Mouse (Mus musculus) C2C12 (cell line): ENCODE data around the gene Stim1. TPM values are rescaled to one million over a fixed set of nuclear protein-coding genes. Genes with fewer than 3 reads are reported as not detected.
A peak's percentile ranks its signal among the peaks of the same experiment; 100 is the strongest.

Source experiments
- H3K27me3 ChIP-seq: one replicate; pipeline ENCODE4 v1.6.1; 2011; ENCODE audit not compliant: control insufficient read depth, insufficient read depth, insufficient read length
- H3K36me3 ChIP-seq: one replicate; pipeline ENCODE4 v1.6.1; 2011; ENCODE audit not compliant: control insufficient read depth, insufficient read depth
- H3K4me3 ChIP-seq: one replicate; pipeline ENCODE4 v1.5.1; 2011; ENCODE audit warnings: mild to moderate bottlenecking, control low read depth; ENCODE audit not compliant: poor library complexity, insufficient read depth, severe bottlenecking
- H3K79me2 ChIP-seq: one replicate; pipeline ENCODE4 v1.6.1; 2011; ENCODE audit not compliant: control insufficient read depth, insufficient read depth
- H3K79me3 ChIP-seq: one replicate; pipeline ENCODE4 v1.6.1; 2011; ENCODE audit warnings: low read depth, control low read depth
- H3ac ChIP-seq: one replicate; pipeline ENCODE3; 2011; ENCODE audit warnings: low read depth; ENCODE audit not compliant: control insufficient read depth, insufficient read length
- CEBPB ChIP-seq: IDR thresholded peaks from one replicate; pipeline ENCODE4 v1.6.1; 2011; ENCODE audit warnings: low read depth, mild to moderate bottlenecking, control low read depth, moderate library complexity
- CTCF ChIP-seq: IDR thresholded peaks from one replicate; pipeline ENCODE4 v1.5.1; 2011; ENCODE audit not compliant: control insufficient read depth, insufficient read depth, insufficient read length
- FOSL1 ChIP-seq: IDR thresholded peaks from one replicate; pipeline ENCODE4 v1.8.0; 2011; ENCODE audit warnings: mild to moderate bottlenecking, low read length; ENCODE audit not compliant: poor library complexity, insufficient read depth, severe bottlenecking
- MAX ChIP-seq: IDR thresholded peaks from one replicate; pipeline ENCODE4 v1.6.1; 2011; ENCODE audit warnings: mild to moderate bottlenecking, control low read depth
- MYOD1 ChIP-seq: IDR thresholded peaks from one replicate; pipeline ENCODE4 v1.6.1; 2011; ENCODE audit warnings: low read depth; ENCODE audit not compliant: control insufficient read depth, insufficient read length
- MYOG ChIP-seq: IDR thresholded peaks from one replicate; pipeline ENCODE4 v1.6.1; 2011; ENCODE audit not compliant: control insufficient read depth, insufficient read length; ENCODE audit errors: extremely low read depth
- USF1 ChIP-seq: IDR thresholded peaks from one replicate; pipeline ENCODE4 v1.6.1; 2011; ENCODE audit warnings: low read depth, mild to moderate bottlenecking, control low read depth, moderate library complexity
- polyA plus RNA-seq: library from polyadenylated mRNA; unstranded; fragments of >200 nt; fragmentation: generic; extraction: Trizol; gene quantifications from one replicate; pipeline ENCODE4 v1.2.1, GENCODE M21; 2012; ENCODE audit warnings: missing spikeins

The Stim1 gene
- polyA plus RNA-seq, 1 experiment: 8.6 TPM

GRCm38 (mm10) chr7:102246956-102247797 is 20.4 kb upstream of the Stim1 start:
- Histone ChIP-seq H3K4me3 (no peak overlapping the region), H3K79me2 (peaks cover 78% of the 10 kb centered on the region), H3K27me3 (no peaks in the 10 kb centered on the region), H3K36me3 (peaks cover 14% of the 10 kb centered on the region), H3K79me3 (peaks cover 60% of the 10 kb centered on the region), H3ac (no peak overlapping the region)
- TF ChIP-seq CTCF: no peak
- TF ChIP-seq MAX: no peak
- no peak for TF ChIP-seq MYOD1
- no peak for TF ChIP-seq USF1
- TF ChIP-seq MYOG: no peak
- no peak for TF ChIP-seq CEBPB
- TF ChIP-seq FOSL1: no peak

GRCm38 (mm10) chr7:102248691-102249404 is 18.8 kb upstream of the Stim1 start:
- TF ChIP-seq CTCF (no peak), USF1 (no peak), MYOD1 (no peak), MAX (no peak), CEBPB (no peak), FOSL1 (no peak), MYOG (no peak)
- H3K27me3 ChIP-seq: no peaks in the 10 kb centered on the region
- peak overlapping the region; percentile 55 for H3ac ChIP-seq
- peak overlapping the region; percentile 60 for H3K4me3 ChIP-seq
- H3K79me3 ChIP-seq: peaks cover 52% of the 10 kb centered on the region
- peaks cover 62% of the 10 kb centered on the region for H3K79me2 ChIP-seq
- peaks cover 5% of the 10 kb centered on the region for H3K36me3 ChIP-seq

- H3K79me2 ChIP-seq: peaks cover 55% of the 10 kb centered on the region
- no peak for TF ChIP-seq USF1
- no peak for TF ChIP-seq CTCF
- no peak for TF ChIP-seq MAX
- no peak for TF ChIP-seq FOSL1
- no peak for TF ChIP-seq MYOD1
- H3K4me3 ChIP-seq: peak overlapping the region; percentile 60
- H3ac ChIP-seq: peak overlapping the region; percentile 55
- H3K36me3 ChIP-seq: peaks cover 5% of the 10 kb centered on the region
- H3K79me3 ChIP-seq: peaks cover 46% of the 10 kb centered on the region
- H3K27me3 ChIP-seq: no peaks in the 10 kb centered on the region
Measured at GRCm38 (mm10) chr7:102249531-102249895, 18.1 kb upstream of the Stim1 start.

GRCm38 (mm10) chr7:102249896-102250630 is 17.5 kb upstream of the Stim1 start:
- H3K27me3 ChIP-seq: no peaks in the 10 kb centered on the region
- no peaks in the 10 kb centered on the region for H3K36me3 ChIP-seq
- peaks cover 42% of the 10 kb centered on the region for H3K79me3 ChIP-seq
- H3K4me3 ChIP-seq: peak overlapping the region; percentile 60
- peak overlapping the region; percentile 91 for H3ac ChIP-seq
- TF ChIP-seq USF1 (no peak), MAX (no peak), CTCF (no peak), MYOD1 (no peak), CEBPB (no peak), FOSL1 (no peak), MYOG (no peak)
- peaks cover 49% of the 10 kb centered on the region for H3K79me2 ChIP-seq

GRCm38 (mm10) chr7:102250631-102251214 is 16.9 kb upstream of the Stim1 start:
- peak overlapping the region; percentile 62 for H3ac ChIP-seq
- peaks cover 40% of the 10 kb centered on the region for H3K79me3 ChIP-seq

More at GRCm38 (mm10) chr7:102250631-102251214, 16.9 kb upstream of the Stim1 start:
- H3K27me3 ChIP-seq: no peaks in the 10 kb centered on the region
- no peaks in the 10 kb centered on the region for H3K36me3 ChIP-seq
- TF ChIP-seq USF1 (peak; percentile 15), MAX (peak; percentile 38), MYOG (no peak), CTCF (peak; percentile 72)
- H3K79me2 ChIP-seq: peaks cover 43% of the 10 kb centered on the region
- peak overlapping the region; percentile 60 for H3K4me3 ChIP-seq
